Mouse (Mus musculus) gastrocnemius, adult 8-10 months (tissue): ENCODE results near the gene Lrrc3c. TPM values are rescaled to one million over a fixed set of nuclear protein-coding genes. Genes with fewer than 3 reads are reported as not detected.
"Not testable (repeated sequence)": the region's sequence is repeated elsewhere in the genome, so short reads cannot be mapped to it uniquely, and the experiment has no call there.

Experiments used
- DNase-seq, 2 experiments: peaks; one replicate each; pipeline ENCODE4 v3.0.0; 2022; ENCODE audit warnings: low spot score in 2 of 2
- total RNA-seq, 4 experiments: library from RNA; stranded (reverse); gene quantifications; 2 replicates each; pipeline ENCODE4 v1.2.4; 2022

The Lrrc3c gene
- total RNA-seq, 4 experiments from 2014 or later = not detected

DNA sequence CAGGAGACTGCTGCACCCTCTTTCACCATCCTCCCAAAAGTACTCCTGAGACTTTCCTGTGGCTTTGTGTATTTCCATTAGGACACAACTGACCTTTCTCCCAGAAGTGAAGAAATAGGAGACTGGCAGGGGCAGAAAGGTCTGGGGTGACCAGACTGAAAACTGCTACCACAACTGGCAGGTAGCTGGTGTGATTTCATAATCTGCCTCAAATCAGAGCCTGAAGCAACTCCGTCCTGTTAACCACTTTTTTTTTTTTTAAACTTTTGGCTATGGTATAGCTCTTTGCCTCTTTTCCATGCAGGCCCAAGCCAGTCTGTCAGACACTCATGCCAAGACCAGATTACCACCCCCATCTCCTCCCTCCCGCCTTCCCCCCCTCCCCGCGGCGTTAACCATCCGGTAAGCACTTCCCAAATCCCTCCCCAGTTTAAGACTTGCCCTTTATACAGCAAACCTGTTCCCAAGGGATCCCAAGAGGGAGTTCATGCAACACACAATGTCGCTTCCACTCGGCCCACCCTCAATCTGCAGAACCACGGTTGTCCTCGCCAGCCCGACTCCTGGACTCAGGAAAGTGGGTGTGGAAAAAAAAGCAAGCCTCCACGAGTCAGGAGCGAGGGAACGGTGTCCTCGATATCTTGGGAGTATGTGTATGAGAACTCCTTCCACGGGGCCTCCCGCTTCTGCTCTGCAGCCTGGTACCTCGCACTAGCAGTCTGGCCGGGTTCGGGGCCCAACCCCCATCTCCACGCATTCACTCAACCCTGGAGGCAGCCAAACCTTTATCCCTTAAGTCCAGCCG, 11.8 kb upstream of the Lrrc3c start:
- peak in 1 of 2 experiments; percentile 9 for DNase-seq

DNA sequence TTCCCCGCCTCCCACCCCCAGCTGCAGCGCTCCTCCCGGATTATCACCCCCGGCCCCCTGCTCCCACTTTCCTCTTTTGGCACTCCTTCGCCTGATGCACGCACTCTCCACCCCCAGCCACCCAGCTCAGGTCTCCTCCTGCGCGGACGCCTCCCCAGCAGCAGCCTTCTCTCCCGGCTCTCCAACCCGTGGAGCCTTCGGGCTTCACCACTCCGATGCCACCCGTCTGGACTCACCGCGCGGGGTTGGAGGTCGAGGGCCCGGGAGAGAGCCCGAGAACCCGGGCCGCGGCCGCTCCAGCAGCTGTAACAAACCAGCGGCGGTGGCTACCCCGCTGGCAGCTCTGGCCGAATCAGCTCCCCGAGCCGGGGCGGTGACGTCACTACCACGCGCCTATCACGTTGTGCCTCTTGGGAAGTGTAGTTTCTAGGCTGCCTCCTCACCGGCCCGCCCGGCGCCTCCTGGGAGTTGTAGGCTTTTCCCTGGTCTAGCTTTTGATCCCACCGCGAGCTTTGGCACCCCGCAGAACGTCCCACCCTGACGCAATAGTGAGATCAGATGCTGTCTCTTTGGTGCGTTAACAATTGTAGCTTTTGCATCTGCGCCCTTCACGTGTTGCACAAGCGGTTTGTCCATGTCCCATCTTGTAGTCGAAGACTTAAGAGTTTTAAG, 11.1 kb upstream of the Lrrc3c start, which contains the start of gene Ormdl3:
TSS of gene Ormdl3 (minus strand) at position 477 of the 672 bp plus-strand sequence.
- peak; percentile 97 for DNase-seq

- DNase-seq = peak; percentile 57 to 58
Observed at GRCm38 (mm10) chr11:98587684-98588546, 10.2 kb upstream of the Lrrc3c start.

- no peak for DNase-seq
Observed at GRCm38 (mm10) chr11:98588833-98589281, 9.2 kb upstream of the Lrrc3c start.

- no peak for DNase-seq
Observed at GRCm38 (mm10) chr11:98589306-98589705, 8.8 kb upstream of the Lrrc3c start.

- no peak for DNase-seq
Observed at GRCm38 (mm10) chr11:98590548-98591445, 7.3 kb upstream of the Lrrc3c start.

- DNase-seq = no peak
Observed at GRCm38 (mm10) chr11:98595021-98595420, 3.1 kb upstream of the Lrrc3c start.

DNA sequence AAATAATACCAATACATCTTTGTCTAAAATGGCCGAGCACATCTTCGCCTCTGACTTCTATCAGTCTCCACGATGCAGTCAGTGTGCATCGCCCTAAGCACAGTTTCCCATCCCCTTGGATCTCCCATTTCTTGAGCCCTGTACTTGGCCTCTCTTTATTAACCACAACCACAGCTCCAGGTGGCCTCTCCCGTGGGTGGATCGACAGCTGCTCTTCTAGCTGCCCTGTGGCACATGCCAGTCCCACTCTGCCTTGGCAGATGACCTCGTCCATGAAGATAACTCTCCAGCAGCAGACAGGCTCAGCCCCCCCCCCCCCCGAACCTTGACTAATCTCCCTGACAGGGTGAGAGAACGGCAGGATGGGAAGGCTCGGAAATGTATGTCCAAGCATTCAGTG, 2.6 kb upstream of the Lrrc3c start:
- DNase-seq = no peak

DNA sequence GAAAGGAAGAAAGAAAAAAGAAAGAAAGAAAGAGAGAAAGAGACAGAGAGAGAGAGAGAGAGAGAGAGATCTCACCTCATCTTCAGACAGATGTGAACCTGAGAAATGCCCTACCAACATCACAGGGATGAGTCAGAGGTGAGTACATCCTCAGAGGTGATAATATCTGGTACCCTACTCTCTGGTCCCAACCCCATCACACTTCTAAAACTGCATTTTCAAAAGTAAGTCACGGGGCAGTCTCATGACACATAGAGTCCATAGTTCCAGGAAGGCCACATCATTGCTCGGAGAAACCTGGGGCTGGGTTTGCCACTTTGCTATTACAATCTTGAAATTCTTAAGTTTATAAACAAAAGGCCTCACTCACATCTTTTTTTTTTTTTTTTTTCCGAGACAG, 2.1 kb upstream of the Lrrc3c start:
- DNase-seq = no peak

- no peak for DNase-seq
Observed at GRCm38 (mm10) chr11:98597363-98597762, 728 bp upstream of the Lrrc3c start.

DNA sequence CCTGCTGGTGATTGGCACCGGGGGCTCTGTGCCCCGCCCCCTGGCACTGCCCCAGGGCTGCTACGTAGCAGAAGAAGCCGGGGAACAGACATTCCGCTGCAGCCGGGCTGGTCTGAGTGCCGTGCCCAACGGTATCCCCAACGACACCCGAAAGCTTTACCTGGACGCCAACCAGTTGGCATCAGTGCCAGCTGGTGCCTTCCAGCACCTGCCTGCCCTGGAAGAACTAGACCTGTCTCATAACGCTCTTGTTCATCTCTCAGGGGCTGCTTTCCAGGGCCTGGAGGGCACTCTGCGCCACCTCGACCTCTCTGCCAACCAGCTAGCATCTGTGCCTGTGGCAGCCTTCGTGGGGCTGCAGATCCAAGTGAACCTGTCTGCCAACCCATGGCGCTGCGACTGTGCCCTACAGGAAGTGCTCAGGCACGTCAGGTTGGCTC, 780 bp downstream of the Lrrc3c start:
- DNase-seq = no peak

GRCm38 (mm10) chr11:98599291-98599690, 1.2 kb downstream of the Lrrc3c start:
- no peak for DNase-seq

GRCm38 (mm10) chr11:98602090-98602690, 4.1 kb downstream of the Lrrc3c start:
- DNase-seq = no peak

GRCm38 (mm10) chr11:98603953-98604352, 5.9 kb downstream of the Lrrc3c start:
- no peak for DNase-seq

DNA sequence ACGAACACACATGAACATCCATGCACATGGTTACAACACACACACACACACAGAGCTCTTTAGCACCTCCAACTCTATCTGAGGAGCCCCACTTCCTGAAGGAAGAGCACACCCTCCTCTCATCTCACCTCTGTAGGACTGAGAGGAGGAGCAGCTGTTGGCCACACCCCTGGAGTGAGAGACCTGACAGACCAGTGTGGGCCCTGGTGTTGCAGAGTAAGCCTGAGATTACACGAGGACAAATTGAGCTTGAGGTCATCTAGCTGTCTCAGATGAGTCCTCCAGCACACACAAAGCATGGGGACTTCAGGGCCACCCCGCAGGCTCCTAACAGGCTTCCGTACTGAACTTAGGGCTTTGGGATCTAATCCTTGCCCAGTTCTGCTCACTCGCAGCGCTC, 6.8 kb downstream of the Lrrc3c start:
- DNase-seq = not testable (repeated sequence)

- DNase-seq = no peak
Observed at GRCm38 (mm10) chr11:98606763-98607162, 8.7 kb downstream of the Lrrc3c start.

DNA sequence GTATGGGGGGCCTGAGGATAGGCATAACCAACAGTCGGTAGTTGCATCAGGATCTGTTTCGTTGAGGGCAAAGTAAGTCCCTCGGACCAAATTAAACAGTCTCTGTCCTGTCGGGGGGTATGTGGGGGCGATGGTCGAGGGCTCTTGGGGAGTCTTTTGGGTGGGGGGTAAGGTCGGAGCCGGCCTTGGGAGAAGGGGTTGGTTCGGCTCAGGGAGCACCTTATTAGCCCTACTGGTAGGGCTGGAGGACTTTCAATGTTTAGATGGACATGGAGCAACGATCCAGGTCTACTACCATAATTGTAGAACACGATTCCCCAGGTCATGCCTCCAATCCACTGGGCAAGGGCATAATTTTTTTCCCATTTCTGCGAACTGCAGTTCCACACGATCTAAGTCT, 22.7 kb downstream of the Lrrc3c start:
- DNase-seq = no peak

DNA sequence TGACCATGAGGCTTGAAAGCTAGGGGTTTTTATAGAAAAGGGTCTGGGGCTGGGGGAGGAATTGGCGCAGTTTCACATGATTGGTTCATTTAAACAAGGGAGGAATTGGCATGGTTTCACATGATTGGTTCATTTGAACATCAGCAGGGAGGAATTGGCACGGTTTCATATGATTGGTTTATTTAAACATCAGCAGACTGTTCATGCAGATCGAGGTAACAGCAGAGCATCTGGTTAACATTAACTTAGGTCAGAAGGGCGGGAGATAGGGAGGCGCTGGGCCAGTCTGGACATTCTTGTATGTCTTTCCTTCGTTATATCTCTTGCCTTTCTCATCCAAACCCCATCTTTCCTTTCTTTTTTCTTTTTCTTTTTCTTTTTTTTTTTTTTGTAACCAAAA, 25.9 kb downstream of the Lrrc3c start:
- DNase-seq = not testable (repeated sequence)

GRCm38 (mm10) chr11:98624381-98624780, 26.3 kb downstream of the Lrrc3c start:
- DNase-seq = not testable (repeated sequence)
